Mouse (Mus musculus) MEL (cell line): ENCODE data around the gene Gpbar1.

Source experiments
- CTCF ChIP-seq, 3 experiments: IDR thresholded peaks in 2 of 3; conservative IDR thresholded peaks in 1 of 3; 2 replicates each; pipeline ENCODE4 v1.5.1; 2011 to 2012; ENCODE audit warnings: low read length in 3 of 3, low read depth in 2 of 3, mild to moderate bottlenecking in 2 of 3, improper control_type of control experiment in 1 of 3, inconsistent platforms in 1 of 3, mixed read lengths in 1 of 3, moderate library complexity in 1 of 3; ENCODE audit not compliant: control insufficient read depth in 1 of 3, insufficient read depth in 1 of 3, poor library complexity in 1 of 3, severe bottlenecking in 1 of 3
- MAFK ChIP-seq: IDR thresholded peaks from 2 replicates; pipeline ENCODE4 v1.6.1; 2011; ENCODE audit warnings: low read depth, mild to moderate bottlenecking, low read length, improper control_type of control experiment, borderline replicate concordance
- RAD21 ChIP-seq: IDR thresholded peaks from 2 replicates; pipeline ENCODE4 v1.6.1; 2011; ENCODE audit warnings: mild to moderate bottlenecking, low read depth, low read length, improper control_type of control experiment
- USF1 ChIP-seq: IDR thresholded peaks from 2 replicates; pipeline ENCODE4 v1.6.1; 2014; ENCODE audit warnings: low read depth, mild to moderate bottlenecking, inconsistent platforms, low read length, improper control_type of control experiment, moderate library complexity
- ZKSCAN1 ChIP-seq: IDR thresholded peaks from 2 replicates; pipeline ENCODE4 v1.6.1; 2012; ENCODE audit warnings: low read depth, mild to moderate bottlenecking, inconsistent platforms, low read length, improper control_type of control experiment, moderate library complexity

- TF ChIP-seq CTCF (IDR thresholded peaks at IDR 0.05 in 2 of 3, conservative IDR thresholded peaks at IDR 0.05 in 1 of 3; ENCODE audit: control insufficient read depth in 1 of 3, insufficient read depth in 1 of 3, low read depth in 2 of 3, low read length in 3 of 3, poor library complexity in 1 of 3, severe bottlenecking in 1 of 3): no peak
- no peak for TF ChIP-seq USF1
- no peak for TF ChIP-seq ZKSCAN1
- no peak for TF ChIP-seq MAFK
- no peak for TF ChIP-seq RAD21
Observed at GRCm38 (mm10) chr1:74290141-74290540, 11.8 kb downstream of the Gpbar1 start.
